Mouse (Mus musculus) cerebellum, adult 2 months (tissue): Measurements from ENCODE around the gene Erf. TPM values are rescaled to one million over a fixed set of nuclear protein-coding genes. Genes with fewer than 3 reads are reported as not detected.
"Not testable (repeated sequence)": the region's sequence is repeated elsewhere in the genome, so short reads cannot be mapped to it uniquely, and the experiment has no call there.

Source experiments
- DNase-seq, 2 experiments: peaks; one replicate each; pipeline ENCODE4 v3.0.0; 2021
- H3K27ac ChIP-seq: fragments of 200-500 bp; 2 replicates; pipeline ENCODE4 v1.5.1; 2012; ENCODE audit warnings: low read length, control low read depth, inconsistent platforms; ENCODE audit not compliant: insufficient read depth
- H3K27me3 ChIP-seq: fragments of 200-500 bp; 2 replicates; pipeline ENCODE4 v1.6.1; 2012; ENCODE audit warnings: inconsistent platforms, mild to moderate bottlenecking, low read length, moderate library complexity; ENCODE audit not compliant: control insufficient read depth, insufficient read depth
- H3K4me1 ChIP-seq: fragments of 200-500 bp; 2 replicates; pipeline ENCODE4 v1.6.1; 2011; ENCODE audit warnings: low read length; ENCODE audit not compliant: control insufficient read depth, insufficient read depth
- H3K4me3 ChIP-seq: fragments of 200-500 bp; replicated peaks from 2 replicates; pipeline ENCODE3; 2011; ENCODE audit warnings: mild to moderate bottlenecking, low read depth, low read length, control low read depth; ENCODE audit not compliant: insufficient read depth
- CTCF ChIP-seq: fragments of 200-500 bp; IDR thresholded peaks from 2 replicates; pipeline ENCODE4 v1.5.1; 2011; ENCODE audit warnings: low read depth, mild to moderate bottlenecking, control low read depth, low read length, moderate library complexity, borderline replicate concordance; ENCODE audit not compliant: insufficient read depth
- POLR2A ChIP-seq: fragments of 200-500 bp; IDR thresholded peaks from 2 replicates; pipeline ENCODE4 v1.6.1; 2011; ENCODE audit warnings: low read length, control low read depth, borderline replicate concordance; ENCODE audit not compliant: insufficient read depth
- WGBS: fragments of 180-500 bp; shearing (Covaris S2); methylation state at CpG from one replicate; pipeline ENCODE4 v1.1.7; 2018; 5-methylcytosine and 5-hydroxymethylcytosine counted together
- polyA plus RNA-seq: library from polyadenylated mRNA; depleted of rRNA; stranded (reverse); fragments of >200 nt; gene quantifications from 2 replicates; pipeline ENCODE4 v1.2.3, GENCODE M21; 2012

Erf gene
- polyA plus RNA-seq, 1 experiment: 14.3 TPM

- DNase-seq: peak; percentile 99 to 100
- under 1% methylated on average over 33 of the region's 33 CpGs for WGBS
- TF ChIP-seq POLR2A: 0 out of 2 replicates have a peak, but pooled peaks have one; percentile 13
- no peak for TF ChIP-seq CTCF
Observed at GRCm38 (mm10) chr7:25267751-25268463, 17.3 kb upstream of the Erf start.

GRCm38 (mm10) chr7:25267301-25267750, 16.8 kb upstream of the Erf start, which contains the start of gene Cic:
Gene Cic (plus strand): TSS chr7:25267704.
- DNase-seq: peak in 1 of 2 experiments; percentile 100
- Histone ChIP-seq H3K4me1 (peaks cover 19% of the 10 kb centered on the region), H3K4me3 (peak within 1 kb of the TSS; percentile 96), H3K27ac (peak within 1 kb of the TSS; percentile 99), H3K27me3 (no peaks in the 10 kb centered on the region)
- TF ChIP-seq POLR2A (peak; percentile 41; the same call in 1 of the 2 replicates), CTCF (no peak)
- WGBS: under 1% methylated on average over 29 of the region's 29 CpGs

More at GRCm38 (mm10) chr7:25267751-25268463, 17.3 kb upstream of the Erf start:
- Histone ChIP-seq H3K27ac (peak overlapping the region; percentile 99), H3K4me1 (peaks cover 19% of the 10 kb centered on the region), H3K27me3 (no peaks in the 10 kb centered on the region), H3K4me3 (peak overlapping the region; percentile 96)

- Histone ChIP-seq H3K4me1 (peaks cover 19% of the 10 kb centered on the region), H3K27me3 (no peaks in the 10 kb centered on the region), H3K27ac (no peak overlapping the region), H3K4me3 (no peak overlapping the region)
- TF ChIP-seq CTCF (no peak), POLR2A (no peak)
- DNase-seq: peak in 1 of 2 experiments; percentile 16
- 91% methylated on average over 8 of the region's 8 CpGs for WGBS
Observed at GRCm38 (mm10) chr7:25266180-25266962, 15.8 kb upstream of the Erf start.

GRCm38 (mm10) chr7:25265743-25266142, 15.2 kb upstream of the Erf start:
- not testable (repeated sequence) for DNase-seq, H3K4me3 ChIP-seq, H3K27ac ChIP-seq, H3K27me3 ChIP-seq
- 91% methylated on average over 5 of the region's 5 CpGs for WGBS
- peaks cover 19% of the 10 kb centered on the region for H3K4me1 ChIP-seq

GRCm38 (mm10) chr7:25263968-25264870, 13.7 kb upstream of the Erf start:
- peaks cover 7% of the 10 kb centered on the region; the same call in 1 of the 2 replicates for H3K4me1 ChIP-seq
- H3K27me3 ChIP-seq: no peaks in the 10 kb centered on the region
- no peak overlapping the region for H3K4me3 ChIP-seq
- WGBS: 55% methylated on average over 17 of the region's 17 CpGs
- DNase-seq: peak in 1 of 2 experiments; percentile 8
- no peak overlapping the region for H3K27ac ChIP-seq
- TF ChIP-seq POLR2A (no peak), CTCF (no peak)

GRCm38 (mm10) chr7:25261896-25262295, 11.3 kb upstream of the Erf start:
- peaks cover 2% of the 10 kb centered on the region; the same call in 1 of the 2 replicates for H3K4me1 ChIP-seq
- TF ChIP-seq POLR2A (no peak), CTCF (no peak)
- DNase-seq: no peak
- no peak overlapping the region for H3K27ac ChIP-seq
- 72% methylated on average over 1 of the region's 1 CpGs for WGBS
- H3K27me3 ChIP-seq: no peaks in the 10 kb centered on the region
- H3K4me3 ChIP-seq: no peak overlapping the region

- peak; percentile 52 to 66 for DNase-seq
- Histone ChIP-seq H3K27ac (peak overlapping the region; percentile 98), H3K4me3 (peak overlapping the region; percentile 72), H3K27me3 (no peaks in the 10 kb centered on the region), H3K4me1 (peaks cover 16% of the 10 kb centered on the region; the same call in 1 of the 2 replicates)
- TF ChIP-seq CTCF (no peak), POLR2A (no peak)
- WGBS: 16% methylated on average over 8 of the region's 8 CpGs
Observed at GRCm38 (mm10) chr7:25251822-25252221, 1.3 kb upstream of the Erf start.
